Mouse (Mus musculus): ENCODE measurements at regions not wholly inside any gene's neighbourhood (a gene's known extent, or its start where the extent isn't known, plus 50 kb on each side); places are given as distances from the start of the nearest gene placed in this dataset.

DNA sequence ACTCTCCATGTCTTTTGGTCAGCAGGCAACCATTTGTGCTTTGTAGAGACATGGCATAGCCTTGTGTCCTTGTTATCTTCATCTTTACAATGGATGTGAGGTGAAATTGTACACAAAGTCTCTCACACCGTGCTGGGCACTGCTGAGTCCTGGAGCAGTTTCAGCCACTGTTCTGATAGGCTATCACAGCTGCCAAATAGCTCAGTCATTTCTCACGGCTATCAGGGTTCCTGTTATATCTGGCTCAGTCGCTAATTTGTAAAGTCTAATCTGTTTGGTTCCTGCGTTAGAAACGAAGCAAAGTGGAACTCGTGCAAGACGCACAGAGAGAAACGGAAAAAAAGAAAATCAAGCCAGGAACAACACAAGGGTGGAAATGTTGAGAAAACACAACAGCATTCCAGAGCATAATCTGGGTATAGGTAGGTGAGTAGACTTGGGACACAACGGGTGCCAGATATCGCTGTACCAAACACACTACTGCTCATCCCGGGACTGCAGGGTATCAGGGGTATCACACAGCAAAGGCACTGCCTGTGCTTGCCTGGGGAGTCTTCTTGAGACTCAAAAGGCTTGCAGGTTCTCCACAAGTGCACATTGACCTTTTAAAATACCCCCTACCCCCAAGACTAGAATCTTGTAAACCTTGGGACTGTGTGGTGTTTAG is 189.7 kb upstream of the Pde3a start:
- no peaks in the 10 kb centered on the region for H3K27me3 ChIP-seq (ENCODE audit: insufficient read depth, poor library complexity, severe bottlenecking)
- no peak overlapping the region for H3K27ac ChIP-seq
- no peak for DNase-seq (ENCODE audit: low spot score)
- no peaks in the 10 kb centered on the region for H3K4me1 ChIP-seq
- no peak overlapping the region for H3K4me3 ChIP-seq
- no peaks in the 10 kb centered on the region for H3K9me3 ChIP-seq
- H3K36me3 ChIP-seq = no peaks in the 10 kb centered on the region
- 68% methylated on average over 11 of the region's 11 CpGs for WGBS

DNA sequence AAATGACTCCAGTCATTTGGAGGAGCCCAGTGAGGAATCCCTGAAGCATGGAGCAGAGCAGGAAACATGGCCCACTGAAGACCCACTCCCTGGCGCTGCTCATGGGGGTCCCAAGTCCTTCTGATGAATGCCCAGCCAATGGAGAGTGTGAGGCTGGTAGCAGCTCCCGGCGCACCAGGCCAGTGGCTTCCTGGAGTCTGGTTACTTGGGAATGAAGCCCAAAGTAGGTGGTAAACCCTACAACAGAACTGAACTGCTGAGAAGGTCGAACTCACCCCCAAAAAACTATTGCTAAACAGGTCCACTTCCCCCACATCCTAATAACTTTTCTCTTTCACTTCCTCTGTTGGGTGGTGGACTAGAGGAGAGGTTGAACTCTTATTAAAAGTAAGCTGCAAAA is 183.3 kb upstream of the Pde3a start:
- DNase-seq (ENCODE audit: low spot score) = no peak
- 74% methylated on average over 4 of the region's 4 CpGs for WGBS

GRCm38 (mm10) chr6:141068861-141069467 is 180.1 kb upstream of the Pde3a start:
- WGBS = 83% methylated on average over 6 of the region's 6 CpGs
- H3K36me3 ChIP-seq = no peaks in the 10 kb centered on the region
- DNase-seq (ENCODE audit: low spot score) = no peak

More for the DNA sequence above, 183.3 kb upstream of the Pde3a start:
- Histone ChIP-seq H3K27me3 (ENCODE audit: insufficient read depth, poor library complexity, severe bottlenecking) (no peaks in the 10 kb centered on the region), H3K36me3 (no peaks in the 10 kb centered on the region), H3K9me3 (no peaks in the 10 kb centered on the region), H3K4me1 (no peaks in the 10 kb centered on the region), H3K27ac (no peak overlapping the region), H3K4me3 (no peak overlapping the region)

GRCm38 (mm10) chr6:141069896-141070295 is 179.2 kb upstream of the Pde3a start:
- H3K4me3 ChIP-seq = no peak overlapping the region
- H3K36me3 ChIP-seq = no peaks in the 10 kb centered on the region
- H3K27me3 ChIP-seq (ENCODE audit: insufficient read depth, poor library complexity, severe bottlenecking) = no peaks in the 10 kb centered on the region
- WGBS = 86% methylated on average over 6 of the region's 6 CpGs
- H3K9me3 ChIP-seq = no peaks in the 10 kb centered on the region
- no peaks in the 10 kb centered on the region for H3K4me1 ChIP-seq
- no peak overlapping the region for H3K27ac ChIP-seq
- no peak for DNase-seq (ENCODE audit: low spot score)

More at GRCm38 (mm10) chr6:141068861-141069467, 180.1 kb upstream of the Pde3a start:
- H3K27ac ChIP-seq = no peak overlapping the region
- H3K9me3 ChIP-seq = no peaks in the 10 kb centered on the region
- no peaks in the 10 kb centered on the region for H3K27me3 ChIP-seq (ENCODE audit: insufficient read depth, poor library complexity, severe bottlenecking)
- no peak overlapping the region for H3K4me3 ChIP-seq
- H3K4me1 ChIP-seq = no peaks in the 10 kb centered on the region

DNA sequence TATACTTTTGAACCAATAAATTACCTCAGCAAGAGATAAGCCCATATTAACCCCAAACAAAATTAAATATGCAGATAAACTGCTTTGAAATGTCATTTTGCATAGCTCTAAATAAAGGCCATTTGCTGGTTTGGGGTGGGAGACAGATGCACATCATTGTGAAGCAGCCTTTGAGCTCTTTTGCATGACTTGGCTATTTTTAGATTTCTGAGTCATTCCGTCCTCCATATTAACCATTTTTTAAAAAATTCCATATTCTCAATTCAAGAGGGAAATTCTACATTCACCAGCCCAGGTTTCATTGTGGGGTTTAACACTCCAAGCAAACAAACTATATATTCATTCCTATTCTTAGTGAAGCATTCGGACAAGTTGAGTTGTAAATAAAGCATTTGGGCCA is 177.6 kb upstream of the Pde3a start:
- DNase-seq (ENCODE audit: low spot score) = no peak
- WGBS = 80% methylated on average over 2 of the region's 2 CpGs
- H3K36me3 ChIP-seq = no peaks in the 10 kb centered on the region
- H3K9me3 ChIP-seq = no peaks in the 10 kb centered on the region
- no peaks in the 10 kb centered on the region for H3K27me3 ChIP-seq (ENCODE audit: insufficient read depth, poor library complexity, severe bottlenecking)
- H3K27ac ChIP-seq = no peak overlapping the region
- H3K4me3 ChIP-seq = no peak overlapping the region
- H3K4me1 ChIP-seq = no peaks in the 10 kb centered on the region

GRCm38 (mm10) chr6:141091076-141091780 is 157.8 kb upstream of the Pde3a start:
- Histone ChIP-seq H3K4me3 (no peak overlapping the region), H3K27me3 (ENCODE audit: insufficient read depth, poor library complexity, severe bottlenecking) (no peaks in the 10 kb centered on the region), H3K9me3 (no peaks in the 10 kb centered on the region), H3K27ac (no peak overlapping the region), H3K4me1 (peaks cover 3% of the 10 kb centered on the region; the same call in 1 of the 2 replicates), H3K36me3 (no peaks in the 10 kb centered on the region)
- 42% methylated on average over 9 of the region's 9 CpGs for WGBS
- no peak for DNase-seq (ENCODE audit: low spot score)

DNA sequence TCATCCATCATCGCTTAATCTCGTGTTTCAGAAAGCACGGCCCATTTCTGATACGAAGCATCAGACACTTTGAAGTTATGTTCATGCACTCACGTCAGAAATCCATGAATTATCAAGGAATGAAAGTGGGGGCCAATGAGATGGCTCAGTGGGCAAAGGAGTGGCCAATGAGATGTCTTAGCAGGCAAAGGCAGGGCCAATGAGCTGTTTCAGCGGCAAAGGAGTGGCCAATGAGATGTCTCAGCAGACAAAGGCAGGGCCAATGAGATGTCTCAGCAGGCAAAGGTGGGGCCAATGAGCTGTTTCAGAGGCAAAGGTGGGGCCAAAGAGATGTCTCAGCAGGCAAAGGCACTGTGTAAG is 157.3 kb upstream of the Pde3a start:
- no peaks in the 10 kb centered on the region for H3K9me3 ChIP-seq
- H3K4me3 ChIP-seq = no peak overlapping the region
- H3K4me1 ChIP-seq = peaks cover 3% of the 10 kb centered on the region; the same call in 1 of the 2 replicates
- no peak for DNase-seq (ENCODE audit: low spot score)
- H3K27me3 ChIP-seq (ENCODE audit: insufficient read depth, poor library complexity, severe bottlenecking) = no peaks in the 10 kb centered on the region
- no peaks in the 10 kb centered on the region for H3K36me3 ChIP-seq
- H3K27ac ChIP-seq = no peak overlapping the region
- 75% methylated on average over 6 of the region's 6 CpGs for WGBS

DNA sequence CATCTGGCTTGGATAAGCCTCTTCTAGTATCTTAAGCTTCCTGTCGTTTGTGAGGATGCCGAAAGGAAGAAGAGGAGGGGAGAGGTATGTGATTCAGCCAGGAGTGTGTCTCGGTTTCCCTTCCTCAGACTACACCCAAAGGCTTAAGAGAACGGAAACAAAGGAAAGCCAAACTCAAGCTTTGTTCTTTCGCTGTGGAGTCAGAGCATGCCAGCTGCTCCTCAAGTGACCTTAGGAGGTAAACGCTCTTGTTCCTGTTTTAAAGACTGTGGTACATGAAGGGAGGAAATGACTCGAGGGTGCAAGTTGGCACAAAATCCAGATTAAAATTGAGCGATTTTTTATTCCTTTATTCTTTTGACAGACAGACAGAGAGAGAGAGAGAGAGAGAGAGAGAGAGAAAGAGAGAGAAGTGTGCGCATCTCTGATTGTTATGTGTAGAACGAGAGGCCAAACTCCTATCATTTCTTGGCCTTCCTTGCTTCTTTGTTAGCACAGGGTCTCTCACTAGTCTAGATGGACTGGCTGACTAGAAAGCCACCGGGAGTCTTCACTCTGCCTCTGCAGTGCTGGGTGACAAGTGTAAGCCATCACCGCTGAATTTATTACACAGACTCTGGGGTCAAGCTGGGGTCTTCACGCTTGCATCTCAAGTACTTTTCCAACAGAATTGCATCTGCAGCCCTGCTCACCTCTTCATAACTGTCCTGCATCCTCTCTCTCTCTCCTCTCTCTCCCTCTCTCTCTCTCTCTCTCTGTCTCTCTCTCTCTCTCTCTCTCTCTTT is 151.5 kb upstream of the Pde3a start:
- DNase-seq (ENCODE audit: low spot score) = no peak
- no peak overlapping the region for H3K4me3 ChIP-seq
- H3K27ac ChIP-seq = no peak overlapping the region
- H3K4me1 ChIP-seq = peaks cover 8% of the 10 kb centered on the region; the same call in 1 of the 2 replicates
- no peaks in the 10 kb centered on the region for H3K9me3 ChIP-seq
- 52% methylated on average over 13 of the region's 13 CpGs for WGBS
- no peaks in the 10 kb centered on the region for H3K27me3 ChIP-seq (ENCODE audit: insufficient read depth, poor library complexity, severe bottlenecking)
- no peaks in the 10 kb centered on the region for H3K36me3 ChIP-seq

DNA sequence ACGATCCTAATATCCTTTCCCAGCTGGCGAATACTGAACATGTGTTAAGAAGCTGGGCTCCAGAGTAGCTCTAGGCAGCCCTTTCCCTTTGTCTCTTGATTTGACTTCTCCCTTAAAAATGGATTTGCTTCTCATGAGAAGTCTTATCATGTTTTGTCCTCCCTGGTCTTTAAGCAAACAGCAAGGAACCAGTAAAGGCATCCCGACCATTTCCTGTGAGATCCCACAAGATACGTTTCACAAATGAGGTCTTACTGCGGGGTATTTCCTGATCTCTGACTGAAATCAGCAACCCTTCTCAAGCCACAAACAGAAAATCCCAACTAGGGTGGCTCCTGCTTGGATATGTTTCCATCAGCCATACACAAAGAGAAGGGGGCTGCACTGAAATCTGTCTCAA is 130.8 kb upstream of the Pde3a start:
- Histone ChIP-seq H3K9me3 (no peaks in the 10 kb centered on the region), H3K36me3 (no peaks in the 10 kb centered on the region), H3K4me3 (no peak overlapping the region), H3K27ac (no peak overlapping the region), H3K4me1 (no peaks in the 10 kb centered on the region), H3K27me3 (ENCODE audit: insufficient read depth, poor library complexity, severe bottlenecking) (no peaks in the 10 kb centered on the region)
- no peak for DNase-seq (ENCODE audit: low spot score)
- WGBS = 57% methylated on average over 5 of the region's 5 CpGs

GRCm38 (mm10) chr6:141126614-141127396 is 122.3 kb upstream of the Pde3a start:
- Histone ChIP-seq H3K27me3 (ENCODE audit: insufficient read depth, poor library complexity, severe bottlenecking) (no peaks in the 10 kb centered on the region), H3K36me3 (no peaks in the 10 kb centered on the region), H3K4me3 (no peak overlapping the region), H3K9me3 (no peaks in the 10 kb centered on the region), H3K4me1 (no peaks in the 10 kb centered on the region), H3K27ac (no peak overlapping the region)
- no peak for DNase-seq (ENCODE audit: low spot score)
- WGBS = 54% methylated on average over 10 of the region's 10 CpGs

DNA sequence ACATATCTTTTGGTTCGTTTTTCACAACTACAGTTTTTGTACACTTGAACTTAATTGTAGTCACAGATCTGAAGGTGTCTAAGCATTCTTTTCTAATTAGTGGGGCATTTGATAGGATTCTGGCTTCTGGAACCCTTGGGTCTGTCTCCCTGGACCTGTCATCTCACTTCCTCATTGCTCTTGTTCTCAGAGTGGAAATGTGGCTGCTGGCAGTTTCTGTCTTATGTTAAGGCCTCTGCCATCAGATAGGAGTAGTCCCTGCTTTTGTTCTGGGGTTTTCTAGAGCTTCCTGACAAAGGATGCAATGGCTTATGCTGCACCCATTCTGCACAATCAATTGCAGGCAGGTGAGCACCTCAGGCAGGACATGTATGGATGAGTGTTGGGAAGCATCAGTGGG is 119.5 kb upstream of the Pde3a start:
- Histone ChIP-seq H3K4me3 (no peak overlapping the region), H3K36me3 (no peaks in the 10 kb centered on the region), H3K4me1 (no peaks in the 10 kb centered on the region), H3K9me3 (no peaks in the 10 kb centered on the region), H3K27ac (no peak overlapping the region), H3K27me3 (ENCODE audit: insufficient read depth, poor library complexity, severe bottlenecking) (no peaks in the 10 kb centered on the region)
- 54% methylated on average over 1 of the region's 1 CpGs for WGBS
- no peak for DNase-seq (ENCODE audit: low spot score)

- 47% methylated on average over 6 of the region's 6 CpGs for WGBS
- DNase-seq (ENCODE audit: low spot score) = no peak
These were observed 114.9 kb upstream of the Pde3a start for GRCm38 (mm10) chr6:141134176-141134575.

More at GRCm38 (mm10) chr6:141134176-141134575, 114.9 kb upstream of the Pde3a start:
- no peaks in the 10 kb centered on the region for H3K27me3 ChIP-seq (ENCODE audit: insufficient read depth, poor library complexity, severe bottlenecking)
- no peak overlapping the region for H3K27ac ChIP-seq
- H3K4me3 ChIP-seq = no peak overlapping the region
- H3K4me1 ChIP-seq = no peaks in the 10 kb centered on the region
- H3K36me3 ChIP-seq = no peaks in the 10 kb centered on the region
- no peaks in the 10 kb centered on the region for H3K9me3 ChIP-seq
